Mouse (Mus musculus) adrenal gland (tissue): ENCODE data around the gene Mslnl.
"Not testable (repeated sequence)": the region's sequence is repeated elsewhere in the genome, so short reads cannot be mapped to it uniquely, and the experiment has no call there.

Source experiments
- intact Hi-C: fragments of 180-260 bp; cut with DNase I; formaldehyde crosslinking; loops from one replicate; pipeline ENCODE4 v1.15.1; 2025
- long read RNA-seq, 2 experiments: library from polyadenylated mRNA; unstranded; transcript quantifications; one replicate each; pipeline ENCODE4 v2.0.0; 2020; ENCODE audit warnings: borderline replicate concordance in 1 of 2; ENCODE audit not compliant: insufficient replicate concordance in 1 of 2

The Mslnl gene
- long read RNA-seq, experiment 1 = 0 reads
- long read RNA-seq, experiment 2 = 0 reads

DNA sequence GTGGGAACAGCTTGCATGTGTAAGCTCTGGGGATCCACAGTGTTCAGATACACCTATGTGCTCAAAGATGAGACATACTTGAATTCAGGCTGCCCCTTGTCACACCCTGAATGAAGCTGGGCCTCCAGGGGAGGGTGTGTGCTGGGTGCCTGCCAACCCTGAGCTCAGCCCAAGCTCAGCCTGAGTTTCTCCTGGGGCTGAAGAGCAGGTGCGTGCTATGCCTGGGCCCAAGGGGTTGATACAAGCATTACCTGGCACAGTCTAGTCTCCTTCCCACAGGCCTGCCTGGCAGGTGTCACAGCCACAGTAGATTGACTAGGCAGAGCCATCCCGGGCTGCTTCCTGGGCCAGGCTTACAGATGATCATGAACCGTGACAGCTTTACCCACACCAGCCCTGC, at the start of gene Mslnl:
Gene Mslnl (plus strand): TSS at position 298 of the 400 bp plus-strand sequence.
- intact Hi-C loops = loop anchor here (5.0 kb wide), 1 partner anchor 37 kb away; the partner anchor contains the start of gene Narfl

DNA sequence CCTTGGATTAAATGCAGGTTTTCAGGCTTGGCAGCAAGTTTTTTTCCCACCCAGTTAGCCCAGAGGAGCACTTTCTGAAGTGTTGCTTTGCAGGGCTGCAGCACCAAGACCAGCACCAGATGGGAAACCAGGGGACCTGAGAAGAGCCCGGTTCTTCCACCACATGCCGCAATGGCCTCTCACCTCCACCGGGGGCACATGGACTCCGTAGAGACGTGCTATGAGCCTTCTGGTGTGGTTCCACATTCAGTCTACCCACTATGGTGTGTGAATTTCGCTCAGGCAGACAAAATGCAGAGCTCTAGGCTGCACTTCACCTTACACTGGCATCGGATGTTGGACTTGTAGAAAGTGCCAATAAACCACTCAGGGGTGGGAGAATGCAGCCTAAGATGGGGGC, 49.5 kb upstream of the Mslnl start:
- intact Hi-C loops = no loop called here

DNA sequence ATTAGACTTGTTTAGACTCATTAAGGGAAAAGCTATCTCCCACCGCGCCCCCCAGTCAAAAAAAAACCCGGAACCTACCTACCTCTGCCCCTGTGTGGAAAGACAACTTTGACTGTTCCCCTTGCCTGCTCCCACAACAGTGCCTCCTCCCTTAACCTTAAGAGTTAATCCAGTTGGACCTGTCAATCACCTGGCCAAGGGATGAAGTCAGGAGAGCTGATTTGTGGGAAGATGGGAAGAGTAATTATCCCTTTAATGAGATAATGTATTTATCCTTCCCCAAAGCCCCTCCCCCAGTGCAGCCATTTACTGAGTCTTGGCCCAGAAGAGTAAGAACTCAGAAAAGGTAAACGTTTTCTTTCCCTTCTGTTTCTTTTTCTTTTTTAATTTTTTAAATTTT, 46.9 kb upstream of the Mslnl start:
- intact Hi-C loops = no loop called here

DNA sequence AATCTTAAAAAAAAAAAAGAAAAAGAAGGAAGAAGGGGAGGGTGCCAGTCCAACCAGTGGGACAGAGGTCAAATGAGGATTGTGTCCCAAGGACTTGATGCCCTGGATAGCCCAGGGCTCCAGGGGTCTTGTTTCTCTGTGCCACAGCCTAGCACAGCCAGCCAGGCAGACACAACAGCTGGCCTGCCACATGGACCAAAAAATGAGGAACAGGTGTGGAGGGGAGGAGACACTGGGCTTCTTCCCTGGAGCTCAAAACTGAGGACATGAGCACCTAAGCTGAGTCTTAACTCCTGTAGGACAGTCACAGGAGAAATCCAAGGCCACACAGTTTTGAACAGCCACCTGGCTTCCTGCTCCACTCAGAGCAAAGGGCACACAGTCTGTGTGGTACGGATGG, 39.6 kb upstream of the Mslnl start:
- intact Hi-C loops = no loop called here

DNA sequence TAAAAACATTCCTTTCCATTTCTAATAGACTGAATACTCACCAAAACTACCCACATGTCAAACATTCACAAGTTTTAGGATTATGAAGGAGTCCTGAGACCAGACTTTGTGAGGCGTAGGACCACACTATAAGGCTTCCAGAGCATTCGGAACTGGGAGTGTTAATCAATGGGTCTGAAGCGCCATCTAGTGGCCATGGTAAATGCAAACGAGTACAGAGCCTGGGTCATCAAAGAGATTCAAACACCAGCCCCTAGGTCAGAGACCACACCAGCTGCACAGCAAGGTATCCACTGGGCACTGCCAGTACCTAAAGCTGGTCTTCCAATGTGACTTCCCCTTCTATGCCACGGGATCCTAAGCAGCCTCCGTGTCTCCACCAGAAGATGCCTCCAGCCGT, 37.4 kb upstream of the Mslnl start:
- intact Hi-C loops = loop anchor here (1.0 kb wide), 2 partner anchors 130 to 222 kb away; no protein-coding TSS in a partner anchor

DNA sequence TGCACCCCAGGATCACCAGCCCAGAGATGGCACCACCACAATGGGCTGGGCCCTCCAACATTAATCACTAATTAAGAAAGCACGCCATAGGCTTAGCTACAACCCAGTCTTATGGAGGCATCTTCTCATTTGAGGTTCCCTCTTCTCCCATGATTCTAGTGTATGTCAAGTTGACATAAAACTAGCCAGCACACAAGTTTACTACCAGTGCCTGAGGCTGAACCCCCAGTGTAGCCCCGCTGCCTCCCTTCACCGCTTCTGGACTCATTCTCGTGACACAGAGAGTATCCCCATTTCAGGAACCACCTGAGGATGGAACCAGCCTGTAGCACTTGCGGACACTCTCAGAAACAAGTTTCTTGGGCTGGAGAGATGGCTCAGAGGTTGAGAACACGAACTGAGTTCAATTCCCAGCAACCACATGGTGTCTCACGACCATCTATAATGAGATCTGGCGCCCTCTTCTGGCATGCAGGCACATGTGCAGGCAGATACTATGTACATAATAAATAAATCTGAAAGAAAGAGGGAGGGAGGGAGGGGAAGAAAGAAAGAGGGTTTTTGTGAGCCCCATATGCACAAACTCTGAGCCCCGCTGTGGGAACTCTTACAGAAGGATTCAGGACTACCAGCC, 34.9 kb upstream of the Mslnl start:
- intact Hi-C loops = loop anchor here (5.0 kb wide), 1 partner anchor 304 kb away; no protein-coding TSS in a partner anchor

DNA sequence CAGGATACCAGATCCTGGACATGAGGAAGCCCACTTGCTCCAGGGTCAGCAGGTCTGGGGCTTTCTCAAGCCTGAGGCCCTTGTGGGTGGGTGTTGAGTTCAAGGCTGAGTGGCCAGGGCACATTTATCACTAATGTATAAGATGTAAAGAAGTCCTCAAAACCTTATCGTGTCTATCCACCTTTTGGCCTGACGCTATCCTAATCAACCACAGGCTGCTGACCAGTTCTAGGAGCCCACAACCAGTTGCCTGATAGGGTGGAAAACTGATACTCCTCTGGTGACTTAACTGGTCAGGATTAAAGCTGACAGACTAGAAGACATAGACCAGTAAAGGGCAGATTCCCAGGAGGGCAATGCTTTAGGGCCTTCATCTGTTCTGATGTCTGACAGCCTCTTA, 25.8 kb upstream of the Mslnl start:
- intact Hi-C loops = no loop called here

DNA sequence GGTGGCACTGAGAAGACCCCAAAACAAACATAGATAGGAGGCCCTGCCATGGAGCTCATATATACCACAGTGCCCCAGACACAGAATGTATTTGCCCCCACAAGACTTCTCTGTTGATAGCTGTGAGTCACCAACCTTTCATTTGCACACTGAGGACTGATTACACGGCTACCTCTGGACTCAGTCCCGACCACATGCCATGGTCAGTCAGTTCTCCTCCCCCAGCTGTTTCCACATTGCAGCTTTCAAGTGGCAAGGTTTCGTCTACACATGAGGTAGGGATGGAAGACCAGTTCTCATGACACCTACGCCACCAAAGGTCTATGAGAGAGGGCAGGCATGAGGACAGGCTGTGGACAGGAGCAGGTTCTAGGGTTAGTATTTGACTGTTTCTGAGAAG, 24.7 kb upstream of the Mslnl start:
- intact Hi-C loops = no loop called here

DNA sequence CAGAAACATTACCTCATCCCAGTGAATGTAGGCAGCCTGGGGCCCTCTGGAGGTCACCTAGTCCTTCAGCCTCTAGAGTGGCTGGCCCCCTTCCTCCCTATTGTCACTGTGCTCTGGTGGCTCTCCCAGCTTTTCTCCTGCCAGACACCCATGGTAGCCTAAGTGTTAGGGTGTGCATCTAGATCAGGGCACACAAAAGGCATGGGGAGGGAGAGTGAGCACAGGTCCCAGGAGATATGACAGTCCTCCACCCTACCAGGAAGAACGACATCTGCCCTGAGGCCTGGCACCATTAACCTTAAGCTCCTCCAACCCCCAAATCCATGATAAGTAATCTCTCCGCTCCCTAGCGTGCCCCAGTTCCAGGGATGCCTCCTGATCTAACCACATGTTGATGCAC, 20.2 kb upstream of the Mslnl start:
- intact Hi-C loops = no loop called here

DNA sequence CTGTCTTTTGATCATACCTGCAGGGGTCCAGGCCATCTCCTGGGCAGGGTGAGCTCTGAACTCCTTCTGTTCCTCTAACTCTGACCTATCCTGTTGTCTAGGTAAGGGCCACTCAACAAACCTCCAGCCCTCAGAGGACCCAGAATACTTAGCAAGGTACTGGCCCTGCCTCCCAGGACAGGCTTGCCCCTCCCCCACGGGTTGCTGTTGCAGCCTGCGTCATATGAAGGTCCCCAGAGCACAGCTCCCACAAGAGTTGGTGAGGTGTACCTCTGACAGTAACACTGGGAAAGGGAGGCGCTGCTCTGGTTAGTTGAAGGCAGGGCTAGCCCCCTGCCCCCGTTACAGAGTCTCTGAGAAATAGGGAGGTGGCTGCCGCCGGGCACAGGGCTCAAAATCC, 19.7 kb upstream of the Mslnl start:
- intact Hi-C loops = no loop called here

DNA sequence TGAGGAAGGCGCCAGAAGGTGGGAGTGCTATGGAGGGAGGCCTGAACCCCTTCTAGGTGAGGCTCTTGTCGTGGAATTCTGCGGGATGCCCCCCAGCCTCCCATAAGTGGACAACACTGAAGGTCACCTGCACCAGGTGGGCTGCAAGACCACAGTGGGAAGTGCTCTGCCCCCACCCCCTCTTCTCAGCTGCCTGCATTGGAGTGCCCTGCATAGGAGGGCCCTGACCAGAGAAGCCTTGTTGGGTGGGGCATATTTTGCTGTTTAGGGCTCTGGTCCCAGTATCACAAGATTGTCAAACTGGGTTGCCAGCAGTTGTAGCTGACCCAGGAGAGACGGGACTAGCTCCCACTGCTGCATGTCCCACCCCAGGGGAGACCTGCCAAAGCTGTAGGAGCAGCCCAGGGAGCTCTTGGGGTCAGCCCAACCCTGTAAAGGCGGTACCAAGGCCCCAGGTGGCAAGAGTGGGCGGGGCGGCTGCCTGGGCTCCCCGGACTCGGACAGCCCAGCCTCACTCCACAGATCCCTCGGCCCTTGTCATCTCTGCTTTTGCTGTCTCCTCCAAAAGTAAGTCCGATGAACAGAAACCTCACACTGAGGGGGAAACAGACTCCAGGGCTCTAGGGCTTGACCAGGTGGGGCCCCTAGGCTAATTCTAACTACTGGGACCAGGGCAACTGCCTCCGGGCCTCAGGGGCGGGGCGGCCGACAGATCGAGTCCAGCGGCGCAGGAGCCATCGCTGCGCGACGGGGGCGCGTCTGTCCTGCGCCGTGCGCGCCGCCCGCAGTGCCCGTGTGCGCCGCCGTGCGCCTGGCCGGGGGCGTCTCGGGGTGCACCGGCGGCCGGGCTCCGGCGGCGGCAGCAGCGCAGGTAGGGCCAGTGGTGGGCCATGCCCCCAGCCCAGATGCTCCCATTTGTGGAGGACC, 18.9 kb upstream of the Mslnl start, which contains the start of gene Gng13:
Gene Gng13 (plus strand): TSS at position 461 of the 927 bp plus-strand sequence.
- intact Hi-C loops = no loop called here

DNA sequence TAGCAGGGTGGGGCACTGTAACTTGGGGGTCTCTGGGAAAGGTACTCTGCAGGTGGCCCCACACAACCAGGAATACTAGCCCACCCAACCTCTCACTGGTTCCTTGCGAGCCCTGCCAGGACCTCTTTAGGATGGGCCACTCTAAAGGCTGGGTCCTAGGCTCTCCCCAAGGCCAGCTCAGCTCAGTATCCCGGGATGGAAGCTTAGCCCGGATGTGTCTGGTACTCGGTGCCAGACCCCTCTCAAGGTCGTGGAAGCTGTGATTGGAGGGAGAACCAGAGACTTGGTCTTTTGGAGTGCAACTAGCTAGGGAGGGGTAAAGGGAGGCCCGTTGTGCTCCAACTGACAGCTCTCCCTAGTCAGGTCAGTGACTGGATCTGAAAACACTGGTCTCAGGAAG, 18.2 kb upstream of the Mslnl start:
- intact Hi-C loops = no loop called here

DNA sequence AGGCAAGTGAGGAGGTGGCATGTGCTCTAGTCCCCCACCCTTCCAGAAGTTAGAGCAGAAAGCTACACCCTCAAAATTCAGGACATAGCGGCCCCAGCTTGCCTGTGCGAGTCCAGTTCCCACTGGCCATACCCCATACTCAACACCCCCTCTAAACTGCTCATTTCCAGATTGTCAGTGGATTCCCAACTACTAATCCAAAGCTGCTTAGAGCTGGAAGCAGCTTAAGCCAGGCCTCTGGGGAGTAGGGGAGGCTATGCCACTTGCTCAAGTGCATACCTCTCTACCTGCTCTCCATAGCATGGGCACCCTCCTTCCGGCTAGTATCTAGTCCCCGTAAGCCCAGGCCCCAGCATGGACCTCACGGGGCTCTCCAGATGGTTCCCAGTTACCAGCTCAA, 14.4 kb upstream of the Mslnl start:
- intact Hi-C loops = no loop called here

DNA sequence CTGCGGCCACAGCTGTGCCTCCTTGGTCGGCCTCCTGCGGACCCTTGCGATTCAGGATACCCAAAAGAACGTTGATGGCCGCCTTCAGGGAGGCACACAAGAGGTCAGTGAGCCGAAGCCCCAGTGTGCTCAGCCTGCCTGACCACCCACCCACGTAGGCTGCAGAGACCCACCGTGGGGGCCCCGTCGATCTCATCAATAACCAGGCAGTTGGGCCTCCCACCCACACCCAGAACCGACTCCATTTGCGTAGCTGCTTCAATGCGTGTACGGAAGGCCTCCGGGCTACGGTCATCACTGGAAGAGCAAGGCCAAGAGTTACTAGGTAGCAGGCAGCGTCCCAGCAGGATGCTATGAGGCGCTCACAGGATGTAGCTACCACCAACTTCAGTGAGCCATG, 12.4 kb upstream of the Mslnl start:
- intact Hi-C loops = no loop called here

DNA sequence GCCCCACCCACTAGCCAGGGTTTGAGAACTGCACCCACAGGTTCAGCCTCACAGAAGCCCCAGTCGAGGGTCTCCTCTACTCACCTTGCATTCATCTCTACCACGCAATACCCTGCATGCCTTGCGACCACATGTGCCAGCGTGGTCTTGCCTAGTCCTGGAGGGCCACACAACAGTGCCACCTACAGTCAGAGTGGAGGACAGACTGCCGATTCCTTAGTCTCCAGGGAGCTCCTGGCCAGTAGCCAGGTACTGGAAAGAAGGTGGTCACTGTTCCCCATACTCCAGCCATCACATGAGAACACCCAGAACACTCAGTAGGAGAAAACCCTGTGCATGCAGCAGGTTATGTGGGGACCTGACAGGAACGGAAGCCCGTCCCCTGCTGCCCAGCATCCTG, 11.9 kb upstream of the Mslnl start:
- intact Hi-C loops = no loop called here

DNA sequence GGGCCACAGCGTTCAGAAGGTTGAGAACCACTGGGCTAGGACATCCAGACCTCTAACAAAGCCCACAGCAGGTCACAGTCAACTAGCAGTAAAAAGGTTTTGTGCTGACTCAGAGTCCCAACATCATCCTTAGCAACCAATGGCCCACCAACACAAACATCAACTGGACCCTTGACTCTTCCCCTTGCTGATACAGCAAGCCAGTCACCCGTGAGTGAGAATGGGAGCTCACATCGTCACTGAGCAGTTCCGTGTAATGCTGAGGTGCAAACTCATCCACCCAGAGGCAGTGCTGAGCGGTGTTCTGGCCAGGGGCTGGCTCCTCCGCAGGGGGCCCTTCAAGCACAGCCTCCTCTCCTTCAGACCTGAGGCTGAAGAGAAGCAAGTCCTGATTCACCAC, 10.6 kb upstream of the Mslnl start:
- intact Hi-C loops = no loop called here

DNA sequence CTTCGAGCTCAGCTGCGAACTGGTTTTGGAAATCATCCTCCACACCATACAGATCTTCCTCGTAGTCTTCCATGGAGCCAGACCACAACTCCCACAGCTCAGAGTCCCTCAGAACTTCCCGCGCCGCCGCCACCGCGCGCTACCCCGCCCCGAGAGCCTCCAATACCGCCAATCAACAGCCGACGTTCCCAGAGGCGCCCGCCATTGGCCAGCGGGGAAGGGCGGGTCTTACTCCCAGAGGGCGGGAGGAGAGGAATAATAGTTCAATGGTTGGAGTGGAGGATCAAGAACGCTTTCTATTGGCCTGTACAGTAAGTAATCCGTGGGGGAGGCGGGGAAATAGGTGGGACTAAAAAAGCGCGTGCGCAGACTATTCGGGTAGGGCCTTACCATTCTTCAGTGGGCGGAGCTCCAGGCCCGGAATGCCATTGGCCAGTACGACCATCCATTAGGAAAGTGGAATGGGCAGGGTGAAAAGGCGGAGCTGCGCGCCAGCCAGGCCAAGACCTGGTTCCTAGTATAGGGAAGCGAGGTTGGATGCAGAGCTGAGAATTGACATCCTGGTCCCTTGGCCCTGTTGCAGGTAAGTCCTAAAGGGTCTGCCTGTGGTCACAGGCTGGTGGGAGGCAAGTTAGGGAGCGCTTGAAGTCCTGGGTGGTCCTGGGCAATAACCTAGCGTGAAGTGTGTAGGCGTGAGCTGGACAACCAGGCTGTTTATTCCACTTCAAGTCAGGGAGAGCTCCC, 8.4 kb upstream of the Mslnl start, which contains the start of the genes Chtf18 and Rpusd1:
Gene Chtf18 (minus strand): TSS at position 155 of the 744 bp plus-strand sequence.
Gene Rpusd1 (plus strand): TSS at position 406 of the 744 bp plus-strand sequence.
- intact Hi-C loops = no loop called here

DNA sequence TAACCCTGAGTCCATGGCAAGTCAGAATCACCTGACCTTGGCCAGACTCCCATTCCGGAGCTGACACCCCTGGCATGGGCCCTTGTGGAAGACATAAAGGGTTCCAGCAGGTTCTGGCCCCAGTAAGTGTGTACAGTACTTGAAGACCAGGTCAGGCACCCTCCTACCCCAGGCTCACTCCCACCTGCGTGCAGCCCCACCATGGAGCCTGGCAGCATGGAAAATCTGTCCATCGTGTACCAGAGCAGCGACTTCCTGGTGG, 7.9 kb upstream of the Mslnl start:
- intact Hi-C loops = no loop called here

DNA sequence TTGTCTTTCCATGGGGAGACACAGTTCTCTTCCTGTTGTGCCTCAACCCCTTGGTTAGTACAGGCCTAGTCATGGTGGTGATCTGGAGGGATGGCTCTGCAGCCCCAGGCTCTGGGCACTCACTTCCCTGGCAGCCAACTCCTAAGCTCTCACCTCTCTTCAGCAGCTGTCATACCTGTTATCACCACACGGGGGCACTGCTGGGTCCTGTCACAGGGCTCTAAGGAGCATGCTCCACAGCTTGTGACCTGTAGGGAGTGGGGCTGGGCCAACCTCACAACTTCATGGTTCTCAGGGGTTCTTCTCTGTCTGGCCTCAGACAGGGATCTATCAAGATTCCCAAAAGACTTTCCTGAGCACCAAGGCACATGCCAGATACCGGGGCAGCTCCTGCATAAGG, 3.8 kb upstream of the Mslnl start:
- intact Hi-C loops = loop anchor here (1.0 kb wide), 1 partner anchor 69 kb away; no protein-coding TSS in a partner anchor

DNA sequence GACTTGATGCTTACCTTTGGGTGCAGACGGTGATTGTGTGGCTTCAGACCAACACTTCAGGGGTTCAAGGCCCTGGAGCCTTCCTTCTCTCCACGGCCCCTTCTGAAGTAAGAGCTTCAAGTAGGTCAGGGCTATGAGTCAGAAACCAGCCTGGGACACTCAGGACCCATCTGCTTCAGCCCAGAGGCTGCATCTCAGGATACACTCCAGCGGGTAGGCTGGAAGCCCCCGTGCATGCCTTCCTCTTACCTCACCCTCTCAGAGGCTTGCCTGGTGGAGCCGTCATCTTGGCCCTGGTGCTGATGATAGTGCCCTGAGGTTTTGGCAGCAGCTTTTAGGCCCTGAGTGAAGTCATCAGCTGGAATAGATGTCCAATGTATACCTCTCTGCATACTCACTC, 596 bp upstream of the Mslnl start:
- intact Hi-C loops = loop anchor here (5.0 kb wide), 1 partner anchor 37 kb away; the partner anchor contains the start of gene Narfl

DNA sequence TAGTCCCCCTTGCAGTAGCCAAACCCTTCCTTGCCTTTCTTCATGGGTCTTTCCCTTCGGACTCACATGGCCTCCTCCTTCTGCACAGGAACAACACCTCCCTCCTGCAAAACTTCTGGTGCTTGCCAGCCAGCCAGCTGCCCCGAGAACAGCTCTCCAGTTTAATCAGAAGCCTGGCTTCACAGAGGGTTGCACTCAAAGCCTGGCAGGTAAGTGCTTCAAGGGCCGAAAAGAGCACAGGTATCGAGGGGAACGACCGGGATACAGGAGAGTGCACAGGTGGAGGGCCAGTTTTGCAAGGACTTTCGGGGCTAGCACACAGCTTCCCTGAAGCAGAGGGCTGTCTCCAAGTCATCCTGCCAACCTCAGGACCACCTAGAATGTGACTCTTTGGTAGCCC, 3.0 kb downstream of the Mslnl start:
- intact Hi-C loops = loop anchor here (5.0 kb wide), 1 partner anchor 33 kb away; the partner anchor contains the start of gene Narfl

DNA sequence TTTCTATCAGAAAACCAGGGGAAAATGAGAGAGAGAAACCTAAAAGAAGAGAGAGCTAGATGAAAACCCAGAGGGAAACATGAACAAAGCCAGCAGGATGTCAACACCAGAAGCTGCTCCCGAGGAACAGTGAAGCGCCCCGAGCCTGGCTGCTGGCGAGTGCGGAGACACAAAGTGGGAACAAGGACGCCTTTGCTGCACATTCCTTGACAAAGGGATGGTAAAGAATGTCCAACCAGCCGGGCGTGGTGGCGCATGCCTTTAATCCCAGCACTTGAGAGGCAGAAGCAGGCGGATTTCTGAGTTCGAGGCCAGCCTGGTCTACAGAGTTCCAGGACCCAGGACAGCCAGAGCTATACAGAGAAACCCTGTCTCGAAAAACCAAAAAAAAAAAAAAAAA, 5.6 kb downstream of the Mslnl start:
- intact Hi-C loops = not testable (repeated sequence)
